Mouse (Mus musculus) adrenal gland (tissue): ENCODE data around the gene Rnf34.

ENCODE experiments used
- intact Hi-C: fragments of 180-260 bp; cut with DNase I; formaldehyde crosslinking; loops from one replicate; pipeline ENCODE4 v1.15.1; 2025
- long read RNA-seq, 2 experiments: library from polyadenylated mRNA; unstranded; transcript quantifications; one replicate each; pipeline ENCODE4 v2.0.0; 2020; ENCODE audit warnings: borderline replicate concordance in 1 of 2; ENCODE audit not compliant: insufficient replicate concordance in 1 of 2

Gene Rnf34
- long read RNA-seq, experiment 1, full-length matches to known transcripts, result 15 of 18 reads
- long read RNA-seq, experiment 1, partial matches to known transcripts, result 2 of 18 reads
- long read RNA-seq, experiment 1, other reads (novel, unspliced or antisense), result 1 of 18 reads
- long read RNA-seq, experiment 2, full-length matches to known transcripts, result 19 of 24 reads
- long read RNA-seq, experiment 2, partial matches to known transcripts, result 5 of 24 reads
- long read RNA-seq, experiment 2, other reads (novel, unspliced or antisense), result 0 of 24 reads

GRCm38 (mm10) chr5:122849521-122850318 is at the start of gene Rnf34:
Rnf34 (plus strand) TSS chr5:122850048.
- intact Hi-C loops, result loop anchor here (5.0 kb wide), 1 partner anchor 37 kb away; no protein-coding TSS in a partner anchor

DNA sequence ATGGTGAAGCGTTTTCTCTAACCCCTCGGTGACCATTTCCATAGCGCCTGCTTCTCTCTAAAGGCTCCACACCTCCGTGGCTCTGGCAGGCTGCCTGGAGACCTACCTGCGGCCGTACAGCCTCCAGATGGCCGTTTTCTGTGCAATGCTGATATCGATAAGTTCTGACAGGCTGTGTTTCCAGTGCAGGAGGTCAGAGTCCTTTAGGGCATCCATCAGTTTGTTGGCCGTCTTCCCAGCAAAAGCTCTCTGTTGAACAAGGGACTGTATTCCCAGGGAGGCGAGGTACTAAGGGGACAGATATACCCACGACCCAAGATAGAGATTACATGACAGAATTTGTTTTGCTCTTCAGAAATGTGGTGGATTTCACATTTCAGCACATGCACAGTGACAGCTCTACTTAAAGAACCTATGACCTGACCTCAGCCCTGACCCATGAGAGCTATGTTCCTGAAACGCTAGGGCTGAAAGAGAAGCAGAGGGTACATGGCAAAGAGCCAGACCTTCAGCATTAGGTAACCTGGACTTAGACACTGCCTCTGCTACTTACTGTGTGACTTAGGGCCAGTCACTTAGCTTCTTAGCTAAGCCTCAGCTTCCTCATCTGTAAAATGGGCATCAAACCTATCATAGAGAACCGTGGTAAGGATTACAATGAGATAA is 49.4 kb upstream of the Rnf34 start:
- intact Hi-C loops, result no loop called here

GRCm38 (mm10) chr5:122801684-122802083 is 48.2 kb upstream of the Rnf34 start:
- intact Hi-C loops, result no loop called here

GRCm38 (mm10) chr5:122802706-122803105 is 47.1 kb upstream of the Rnf34 start:
- intact Hi-C loops, result no loop called here

DNA sequence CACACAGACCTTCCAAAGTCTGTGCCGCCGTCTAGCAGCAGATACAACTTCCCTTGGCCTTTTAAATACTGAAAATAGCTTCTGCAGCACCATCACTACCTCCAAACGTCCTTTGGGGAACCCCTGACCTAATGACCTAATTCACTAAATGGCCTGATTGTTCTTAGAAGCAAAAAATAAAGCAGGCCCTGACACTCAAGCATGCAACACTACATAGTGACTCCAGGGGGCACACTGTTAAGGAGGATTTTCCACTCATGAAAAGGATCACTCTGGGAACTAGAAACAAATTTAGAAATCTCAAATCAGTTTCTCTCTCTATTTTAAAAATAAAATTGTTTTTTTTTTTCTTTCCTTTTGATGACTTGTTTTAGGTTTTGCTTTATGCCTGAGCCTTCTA is 44.3 kb upstream of the Rnf34 start:
- intact Hi-C loops, result no loop called here

GRCm38 (mm10) chr5:122811364-122812079 is 38.3 kb upstream of the Rnf34 start:
- intact Hi-C loops, result loop anchor here (5.0 kb wide), 2 partner anchors 41 to 71 kb away; partner anchors contain the start of gene Rnf34

- intact Hi-C loops, result loop anchor here (5.0 kb wide), 2 partner anchors 40 to 70 kb away; partner anchors contain the start of gene Rnf34
These were observed 37.1 kb upstream of the Rnf34 start for GRCm38 (mm10) chr5:122812699-122813098.

GRCm38 (mm10) chr5:122820777-122821523 is 28.9 kb upstream of the Rnf34 start, which contains the start of gene Anapc5:
Anapc5 (minus strand) TSS chr5:122821339.
- intact Hi-C loops, result no loop called here

GRCm38 (mm10) chr5:122821524-122821885 is 28.3 kb upstream of the Rnf34 start:
- intact Hi-C loops, result no loop called here

DNA sequence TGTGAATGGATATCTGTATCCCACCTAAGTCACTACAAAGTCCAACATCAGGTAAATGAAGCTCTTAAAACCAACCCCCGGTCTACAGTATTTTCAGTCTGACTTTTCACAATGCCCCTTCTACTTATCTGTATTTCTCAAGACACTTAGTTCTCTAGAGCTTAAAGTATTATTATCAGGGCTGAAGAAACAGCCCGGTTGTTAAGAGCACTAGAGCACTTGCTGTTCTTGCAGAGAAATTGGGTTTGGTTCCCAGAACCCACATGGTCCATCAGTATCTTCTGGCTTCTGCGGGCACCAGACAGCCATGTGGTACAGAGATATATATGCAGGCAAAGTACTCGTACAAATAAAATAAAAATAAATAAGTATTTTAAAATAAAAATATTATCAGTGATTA is 27.4 kb upstream of the Rnf34 start:
- intact Hi-C loops, result no loop called here

GRCm38 (mm10) chr5:122823976-122824375 is 25.9 kb upstream of the Rnf34 start:
- intact Hi-C loops, result no loop called here

DNA sequence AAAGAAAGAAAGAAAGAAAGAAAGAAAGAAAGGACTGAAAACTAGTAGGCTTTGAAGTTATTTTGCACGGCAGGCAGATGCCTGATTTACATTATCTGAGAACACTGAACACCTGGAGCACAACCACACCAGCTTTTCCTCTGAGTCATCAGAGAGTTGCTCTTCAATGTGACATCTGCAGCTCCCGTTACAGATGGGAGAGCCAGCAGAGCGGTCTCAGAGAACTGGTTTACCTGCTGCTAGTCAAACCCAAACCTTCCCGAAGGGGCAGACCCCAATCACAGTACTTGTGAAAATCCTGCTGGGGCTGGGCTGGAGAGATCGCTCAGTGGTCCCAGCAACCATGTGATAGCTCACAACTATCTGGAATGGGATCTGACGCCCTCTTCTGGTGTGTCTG is 25.4 kb upstream of the Rnf34 start:
- intact Hi-C loops, result no loop called here

DNA sequence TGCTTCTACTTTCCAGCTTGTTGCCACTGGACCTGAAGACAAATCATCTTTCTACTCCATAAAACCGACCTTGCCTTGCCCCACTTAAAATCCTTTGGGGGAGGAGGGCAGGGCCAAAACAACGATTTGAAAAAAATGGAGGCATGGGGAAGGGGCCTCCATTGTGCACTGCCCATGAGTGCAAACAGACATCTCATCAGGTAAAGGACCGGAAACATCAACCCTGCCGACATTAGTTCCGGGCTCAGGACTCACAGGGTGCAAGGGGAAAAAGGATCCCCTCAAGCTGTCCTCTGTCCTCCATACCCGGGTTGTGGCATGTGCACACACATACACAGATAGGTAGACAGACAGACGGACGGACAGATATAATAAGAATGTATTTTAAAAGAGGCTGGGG is 24.7 kb upstream of the Rnf34 start:
- intact Hi-C loops, result no loop called here

- intact Hi-C loops, result no loop called here
These were observed 17.3 kb upstream of the Rnf34 start for GRCm38 (mm10) chr5:122832536-122832935.

- intact Hi-C loops, result no loop called here
These were observed 16.9 kb upstream of the Rnf34 start for GRCm38 (mm10) chr5:122832996-122833395.

GRCm38 (mm10) chr5:122841126-122841525 is 8.7 kb upstream of the Rnf34 start:
- intact Hi-C loops, result no loop called here

DNA sequence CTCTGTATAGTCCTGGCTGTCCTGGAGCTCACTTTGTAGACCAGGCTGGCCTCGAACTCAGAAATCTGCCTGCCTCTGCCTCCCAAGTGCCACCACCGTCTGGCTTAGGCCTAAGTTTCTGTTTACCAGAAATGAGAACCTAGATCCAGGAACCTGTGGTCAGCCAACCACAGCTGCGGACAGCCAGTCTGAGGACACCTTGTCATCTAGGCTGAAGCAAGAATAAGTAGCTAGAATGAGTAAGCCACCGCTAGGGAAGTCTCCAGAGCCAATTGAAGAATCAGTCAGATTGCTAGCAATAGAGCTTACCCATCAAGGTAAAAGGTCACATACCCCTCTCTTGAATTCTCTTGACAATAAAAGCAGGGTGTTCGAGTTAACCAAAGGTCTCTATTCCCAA is 6.0 kb upstream of the Rnf34 start:
- intact Hi-C loops, result no loop called here

- intact Hi-C loops, result loop anchor here (5.0 kb wide), 1 partner anchor 38 kb away; no protein-coding TSS in a partner anchor
These were observed 613 bp downstream of the Rnf34 start for GRCm38 (mm10) chr5:122850319-122851002.

- intact Hi-C loops, result loop anchor here (5.0 kb wide), 1 partner anchor 40 kb away; no protein-coding TSS in a partner anchor
These were observed 2.8 kb downstream of the Rnf34 start for GRCm38 (mm10) chr5:122852611-122853010.

GRCm38 (mm10) chr5:122855858-122856257 is 6.0 kb downstream of the Rnf34 start:
- intact Hi-C loops, result no loop called here
